Mouse (Mus musculus) T-helper 17 cell (primary cell): ENCODE measurements around the gene Swsap1.

ENCODE experiments used
- in situ Hi-C, 2 experiments: fragments of 300-600 bp; cut with MboI, MseI; formaldehyde crosslinking; loops; 1 replicate in 1 of 2; 2 replicates in 1 of 2; pipeline ENCODE4 v1.15.1; 2025; ENCODE audit warnings: high pct_unique_total_duplicates in 2 of 2

Swsap1 gene

GRCm38 (mm10) chr9:21935466-21936131 lies 20.0 kb upstream of the Swsap1 start:
- in situ Hi-C loops: no loop called here

- in situ Hi-C loops: no loop called here
Measured at GRCm38 (mm10) chr9:21936692-21937570, 18.6 kb upstream of the Swsap1 start, which contains the start of gene Plppr2. TSS of gene Plppr2 (plus strand) at chr9:21937033.

GRCm38 (mm10) chr9:21937711-21938175 lies 17.8 kb upstream of the Swsap1 start:
- in situ Hi-C loops: no loop called here

GRCm38 (mm10) chr9:21938234-21938855 lies 17.2 kb upstream of the Swsap1 start:
- in situ Hi-C loops: no loop called here

GRCm38 (mm10) chr9:21943046-21943445 lies 12.5 kb upstream of the Swsap1 start:
- in situ Hi-C loops: no loop called here

GRCm38 (mm10) chr9:21943638-21944037 lies 11.9 kb upstream of the Swsap1 start:
- in situ Hi-C loops: no loop called here

- in situ Hi-C loops: no loop called here
Measured at GRCm38 (mm10) chr9:21944267-21944666, 11.3 kb upstream of the Swsap1 start.

GRCm38 (mm10) chr9:21947540-21948130 lies 7.9 kb upstream of the Swsap1 start:
- in situ Hi-C loops: no loop called here

- in situ Hi-C loops: no loop called here
Measured at GRCm38 (mm10) chr9:21948146-21948545, 7.4 kb upstream of the Swsap1 start.

- in situ Hi-C loops: no loop called here
Measured at GRCm38 (mm10) chr9:21948790-21949189, 6.8 kb upstream of the Swsap1 start.

- in situ Hi-C loops: no loop called here
Measured at GRCm38 (mm10) chr9:21950322-21950721, 5.2 kb upstream of the Swsap1 start.

- in situ Hi-C loops: no loop called here
Measured at GRCm38 (mm10) chr9:21951977-21952376, 3.6 kb upstream of the Swsap1 start.

GRCm38 (mm10) chr9:21953600-21953999 lies 2.0 kb upstream of the Swsap1 start:
- in situ Hi-C loops: no loop called here

- in situ Hi-C loops: no loop called here
Measured at GRCm38 (mm10) chr9:21954635-21955034, 920 bp upstream of the Swsap1 start.

- in situ Hi-C loops: no loop called here
Measured at GRCm38 (mm10) chr9:21955225-21955569, 358 bp upstream of the Swsap1 start.

- in situ Hi-C loops: no loop called here
Measured at GRCm38 (mm10) chr9:21958372-21958771, 2.8 kb downstream of the Swsap1 start.

GRCm38 (mm10) chr9:21959244-21959643 lies 3.7 kb downstream of the Swsap1 start:
- in situ Hi-C loops: no loop called here

- in situ Hi-C loops: no loop called here
Measured at GRCm38 (mm10) chr9:21960135-21960534, 4.6 kb downstream of the Swsap1 start.

- in situ Hi-C loops: no loop called here
Measured at GRCm38 (mm10) chr9:21960558-21961208, 5.1 kb downstream of the Swsap1 start.

GRCm38 (mm10) chr9:21961366-21961980 lies 5.9 kb downstream of the Swsap1 start:
- in situ Hi-C loops: no loop called here

GRCm38 (mm10) chr9:21962010-21962409 lies 6.5 kb downstream of the Swsap1 start:
- in situ Hi-C loops: no loop called here
